Mouse (Mus musculus): ENCODE data around the gene Igfbp1.

GRCm38 (mm10) chr11:7233333-7233732 is 35.8 kb downstream of the Igfbp1 start:
- TF ChIP-seq CTCF (IDR thresholded peaks at IDR 0.05; ENCODE audit: low read depth) = no peak
- no peak for TF ChIP-seq EP300 (IDR thresholded peaks at IDR 0.05; ENCODE audit: low read depth)

Data from liver, postnatal 0 days (tissue).